Mouse (Mus musculus) heart, embryonic 11.5 days (tissue): ENCODE data around the gene Ube2g2. TPM values are rescaled to one million over a fixed set of nuclear protein-coding genes. Genes with fewer than 3 reads are reported as not detected.

Experiments used
- ATAC-seq: fragments of 200-750 bp; cut with Nextera tagmentation; replicated peaks from 2 replicates; pipeline ENCODE4 v1.8.0; 2017; ENCODE audit warnings: moderate library complexity; ENCODE audit not compliant: insufficient number of reproducible peaks, low FRiP score, low TSS enrichment
- H3K27ac ChIP-seq: fragments of 300-500 bp; sonication (generic); 2 replicates; pipeline ENCODE4 v1.5.1; 2014; ENCODE audit warnings: mild to moderate bottlenecking, low read depth, low read length
- H3K27me3 ChIP-seq: fragments of 300-500 bp; sonication (generic); 2 replicates; pipeline ENCODE4 v1.6.1; 2014; ENCODE audit warnings: mild to moderate bottlenecking, low read length, mixed read lengths; ENCODE audit not compliant: control insufficient read depth, insufficient read depth
- H3K36me3 ChIP-seq: fragments of 300-500 bp; sonication (generic); 2 replicates; pipeline ENCODE4 v1.6.1; 2014; ENCODE audit warnings: mild to moderate bottlenecking, low read length, moderate library complexity, mixed read lengths; ENCODE audit not compliant: control insufficient read depth, insufficient read depth
- H3K4me1 ChIP-seq: fragments of 300-500 bp; sonication (generic); 2 replicates; pipeline ENCODE4 v1.6.1; 2014; ENCODE audit warnings: low read length; ENCODE audit not compliant: control insufficient read depth, insufficient read depth
- H3K4me2 ChIP-seq: fragments of 300-500 bp; sonication (generic); 2 replicates; pipeline ENCODE4 v1.6.1; 2014; ENCODE audit warnings: mild to moderate bottlenecking, moderate library complexity
- H3K4me3 ChIP-seq: fragments of 300-500 bp; sonication (generic); 2 replicates; pipeline ENCODE4 v1.5.1; 2014; ENCODE audit warnings: low read depth, low read length
- H3K9ac ChIP-seq: fragments of 300-500 bp; sonication (generic); 2 replicates; pipeline ENCODE4 v1.6.1; 2014; ENCODE audit warnings: mild to moderate bottlenecking, low read depth, low read length, moderate library complexity
- H3K9me3 ChIP-seq: fragments of 300-500 bp; sonication (generic); replicated peaks from 2 replicates; pipeline ENCODE4 v1.6.1; 2016; ENCODE audit warnings: low read length; ENCODE audit not compliant: control insufficient read depth
- WGBS: fragments of 180-500 bp; shearing (Covaris S2); extraction: QIAGEN DNeasy Blood & Tissue Kit; methylation state at CpG from one replicate; pipeline ENCODE4 v1.1.7; 2014; ENCODE audit not compliant: insufficient replicate concordance; 5-methylcytosine and 5-hydroxymethylcytosine counted together
- polyA plus RNA-seq: library from polyadenylated mRNA; unstranded; fragments of >200 nt; fragmentation: Nextera tagmentation; extraction: Ambion mirVana; gene quantifications from 2 replicates; pipeline ENCODE4 v1.2.1, GENCODE M21; 2014

Ube2g2 gene
- polyA plus RNA-seq, 1 experiment from 2014 or later, result 38.0 TPM

- H3K9me3 ChIP-seq, result 0 out of 2 replicates have a peak, but pooled peaks cover 3% of the 10 kb centered on the region
- 88% methylated on average over 6 of the region's 6 CpGs for WGBS
- no peaks in the 10 kb centered on the region for H3K27me3 ChIP-seq
- no peak for ATAC-seq
- no peak overlapping the region for H3K4me3 ChIP-seq
- H3K9ac ChIP-seq, result no peak overlapping the region
- H3K36me3 ChIP-seq, result peaks cover 5% of the 10 kb centered on the region; the same call in 1 of the 2 replicates
- no peak overlapping the region for H3K27ac ChIP-seq
- peaks cover 19% of the 10 kb centered on the region for H3K4me1 ChIP-seq
- H3K4me2 ChIP-seq, result no peak overlapping the region
These were observed 18.0 kb upstream of the Ube2g2 start for GRCm38 (mm10) chr10:77604111-77604510.

- no peak overlapping the region for H3K4me3 ChIP-seq
- no peak for ATAC-seq
- H3K9me3 ChIP-seq, result 0 out of 2 replicates have a peak, but pooled peaks cover 3% of the 10 kb centered on the region
- peaks cover 14% of the 10 kb centered on the region; the same call in 1 of the 2 replicates for H3K4me1 ChIP-seq
- WGBS, result 41% methylated on average over 5 of the region's 5 CpGs
- H3K9ac ChIP-seq, result no peak overlapping the region
- H3K36me3 ChIP-seq, result peaks cover 8% of the 10 kb centered on the region
- peak overlapping the region; percentile 99 for H3K27ac ChIP-seq
- peak overlapping the region; percentile 8; the same call in 1 of the 2 replicates for H3K4me2 ChIP-seq
- no peaks in the 10 kb centered on the region for H3K27me3 ChIP-seq
These were observed 17.1 kb upstream of the Ube2g2 start for GRCm38 (mm10) chr10:77604958-77605357.

GRCm38 (mm10) chr10:77605368-77605767 is 16.7 kb upstream of the Ube2g2 start:
- peak overlapping the region; percentile 69 for H3K4me3 ChIP-seq
- H3K9me3 ChIP-seq, result 0 out of 2 replicates have a peak, but pooled peaks cover 3% of the 10 kb centered on the region
- peak overlapping the region; percentile 99 for H3K27ac ChIP-seq
- WGBS, result 25% methylated on average over 1 of the region's 1 CpGs
- peak overlapping the region; percentile 94 for H3K4me2 ChIP-seq
- peaks cover 10% of the 10 kb centered on the region for H3K36me3 ChIP-seq
- ATAC-seq, result no peak
- peaks cover 14% of the 10 kb centered on the region; the same call in 1 of the 2 replicates for H3K4me1 ChIP-seq
- peak overlapping the region; percentile 91 for H3K9ac ChIP-seq
- no peaks in the 10 kb centered on the region for H3K27me3 ChIP-seq

- Histone ChIP-seq H3K27ac (peak within 1 kb of the TSS; percentile 99), H3K4me2 (peak within 1 kb of the TSS; percentile 94), H3K4me1 (peaks cover 14% of the 10 kb centered on the region; the same call in 1 of the 2 replicates), H3K36me3 (peaks cover 17% of the 10 kb centered on the region), H3K4me3 (peak within 1 kb of the TSS; percentile 69), H3K9me3 (0 out of 2 replicates have a peak, but pooled peaks cover 3% of the 10 kb centered on the region), H3K9ac (peak within 1 kb of the TSS; percentile 91), H3K27me3 (no peaks in the 10 kb centered on the region)
- ATAC-seq, result peak; percentile 90
- WGBS, result 1% methylated on average over 89 of the region's 119 CpGs
These were observed 15.9 kb upstream of the Ube2g2 start, which contains the start of the genes Sumo3 and Gm49325 for GRCm38 (mm10) chr10:77605908-77606826. Gene Sumo3 (plus strand): TSS chr10:77606097. Gene Gm49325 (plus strand): TSS chr10:77606197.

- Histone ChIP-seq H3K9me3 (0 out of 2 replicates have a peak, but pooled peaks cover 3% of the 10 kb centered on the region), H3K36me3 (peaks cover 20% of the 10 kb centered on the region), H3K4me3 (peak overlapping the region; percentile 69), H3K27me3 (no peaks in the 10 kb centered on the region), H3K4me1 (peaks cover 14% of the 10 kb centered on the region; the same call in 1 of the 2 replicates), H3K4me2 (peak overlapping the region; percentile 94), H3K9ac (peak overlapping the region; percentile 91), H3K27ac (peak overlapping the region; percentile 99)
- no peak; the same call in 1 of the 2 replicates for ATAC-seq
- 29% methylated on average over 7 of the region's 7 CpGs for WGBS
These were observed 15.2 kb upstream of the Ube2g2 start for GRCm38 (mm10) chr10:77606855-77607254.

- Histone ChIP-seq H3K9me3 (0 out of 2 replicates have a peak, but pooled peaks cover 3% of the 10 kb centered on the region), H3K27me3 (no peaks in the 10 kb centered on the region), H3K4me2 (peak overlapping the region; percentile 94), H3K4me1 (peaks cover 14% of the 10 kb centered on the region; the same call in 1 of the 2 replicates), H3K36me3 (peaks cover 20% of the 10 kb centered on the region), H3K27ac (no peak overlapping the region), H3K4me3 (peak overlapping the region; percentile 69), H3K9ac (peak overlapping the region; percentile 91)
- no peak for ATAC-seq
- 74% methylated on average over 5 of the region's 5 CpGs for WGBS
These were observed 14.6 kb upstream of the Ube2g2 start for GRCm38 (mm10) chr10:77607441-77607840.

GRCm38 (mm10) chr10:77608589-77608988 is 13.5 kb upstream of the Ube2g2 start:
- no peak overlapping the region for H3K4me2 ChIP-seq
- H3K9ac ChIP-seq, result no peak overlapping the region
- peaks cover 14% of the 10 kb centered on the region; the same call in 1 of the 2 replicates for H3K4me1 ChIP-seq
- no peak overlapping the region for H3K27ac ChIP-seq
- H3K9me3 ChIP-seq, result 0 out of 2 replicates have a peak, but pooled peaks cover 3% of the 10 kb centered on the region
- no peaks in the 10 kb centered on the region for H3K27me3 ChIP-seq
- peaks cover 20% of the 10 kb centered on the region for H3K36me3 ChIP-seq
- no peak overlapping the region for H3K4me3 ChIP-seq
- WGBS, result 96% methylated on average over 8 of the region's 8 CpGs
- ATAC-seq, result no peak

GRCm38 (mm10) chr10:77610221-77610961 is 11.7 kb upstream of the Ube2g2 start:
- ATAC-seq, result no peak
- Histone ChIP-seq H3K27me3 (no peaks in the 10 kb centered on the region), H3K27ac (no peak overlapping the region), H3K4me3 (no peak overlapping the region), H3K36me3 (peaks cover 30% of the 10 kb centered on the region), H3K9me3 (no peaks in the 10 kb centered on the region), H3K4me2 (no peak overlapping the region), H3K4me1 (peaks cover 11% of the 10 kb centered on the region; the same call in 1 of the 2 replicates), H3K9ac (no peak overlapping the region)
- WGBS, result 85% methylated on average over 8 of the region's 8 CpGs
